Mouse (Mus musculus) CD4-positive, CD25-positive, alpha-beta regulatory T cell, adult 4 months (primary cell): Measurements from ENCODE around the gene 1600014C23Rik. TPM values are rescaled to one million over a fixed set of nuclear protein-coding genes. Genes with fewer than 3 reads are reported as not detected.

Experiments
- ATAC-seq: one replicate; pipeline ENCODE4 v1.8.0; 2017
- polyA plus RNA-seq, 2 experiments: library from polyadenylated mRNA; unstranded; fragments of 100-300 nt; shearing (Covaris generic); gene quantifications; one replicate each; pipeline ENCODE4 v1.2.1; 2017

1600014C23Rik gene
- polyA plus RNA-seq, 2 experiments from 2014 or later: not detected

DNA sequence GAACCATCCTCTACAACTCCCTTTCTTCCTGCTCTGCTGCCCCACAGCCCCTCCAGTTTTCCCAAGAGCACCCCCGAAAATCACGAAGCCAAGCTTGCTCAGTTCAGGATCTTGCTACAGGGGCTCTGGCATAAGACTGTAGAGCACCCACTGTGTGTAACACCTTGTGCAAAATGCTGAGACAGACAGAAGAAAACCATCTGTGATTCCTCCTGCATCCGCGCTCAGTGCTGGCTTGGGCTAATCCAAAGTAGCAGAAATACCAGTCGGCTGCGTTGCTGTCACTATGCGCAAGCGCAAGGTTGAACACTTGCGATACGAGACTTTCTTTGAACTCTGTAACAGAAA, 9.1 kb downstream of the 1600014C23Rik start:
- no peak for ATAC-seq

DNA sequence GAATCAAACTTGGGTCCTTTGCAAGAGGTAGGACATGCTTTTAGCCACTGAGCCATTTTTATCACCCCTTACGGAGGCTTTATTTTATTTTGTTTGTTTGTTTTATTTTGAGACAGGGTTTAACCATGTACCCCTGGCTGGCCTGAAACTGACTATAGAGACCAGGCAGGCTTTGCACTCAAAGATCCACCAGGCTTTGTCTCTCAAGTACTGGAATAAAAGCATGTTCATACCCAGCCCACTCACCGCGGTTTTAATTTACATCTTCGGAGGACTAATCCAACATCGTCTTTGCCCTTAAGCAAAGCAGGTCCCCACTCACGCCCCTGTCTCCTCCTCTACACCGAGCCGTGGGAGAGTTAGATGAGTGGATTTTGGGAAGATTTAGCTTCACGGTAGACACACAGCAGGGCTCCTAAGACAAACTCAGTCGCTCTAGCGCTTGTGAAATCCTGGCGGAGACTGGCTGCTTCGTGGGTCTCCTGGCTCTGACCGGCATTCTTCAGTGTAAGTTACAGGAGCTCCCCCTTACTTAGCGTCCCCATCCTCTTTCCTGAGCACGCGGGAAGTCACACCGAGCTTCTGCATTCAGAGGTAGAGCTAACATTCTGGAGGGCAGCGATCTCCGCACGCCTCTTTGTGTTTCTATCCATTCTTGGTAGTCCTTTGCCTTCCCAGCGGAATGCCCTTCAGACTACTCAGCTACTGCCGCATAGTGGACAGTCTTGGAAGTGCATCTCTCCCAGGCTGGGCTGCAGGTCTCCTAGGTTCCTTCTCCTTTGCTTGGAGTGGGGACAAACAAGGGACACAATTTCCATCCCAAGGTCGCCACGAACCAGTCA, 9.7 kb downstream of the 1600014C23Rik start:
- ATAC-seq: peak; percentile 51

DNA sequence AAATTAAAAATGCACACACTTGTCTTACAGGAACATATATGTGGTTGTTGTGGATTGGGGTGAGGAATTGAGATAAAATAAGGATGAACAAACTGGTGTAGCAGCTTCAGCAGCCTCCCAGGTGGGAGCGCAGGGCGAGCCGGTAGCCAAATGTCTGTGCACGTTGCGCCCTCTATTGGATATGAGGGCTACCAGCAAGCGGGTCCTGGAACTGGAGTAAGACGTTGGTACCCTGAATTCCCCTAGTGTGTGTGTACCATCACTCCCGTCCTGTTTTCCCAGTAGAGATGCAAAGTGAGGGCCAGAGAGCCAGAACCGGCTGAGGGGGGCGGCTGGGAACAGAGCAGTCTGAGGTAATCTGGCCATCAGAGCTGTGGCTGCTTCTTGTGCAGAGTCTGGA, 15.3 kb downstream of the 1600014C23Rik start:
- ATAC-seq: peak; percentile 63

DNA sequence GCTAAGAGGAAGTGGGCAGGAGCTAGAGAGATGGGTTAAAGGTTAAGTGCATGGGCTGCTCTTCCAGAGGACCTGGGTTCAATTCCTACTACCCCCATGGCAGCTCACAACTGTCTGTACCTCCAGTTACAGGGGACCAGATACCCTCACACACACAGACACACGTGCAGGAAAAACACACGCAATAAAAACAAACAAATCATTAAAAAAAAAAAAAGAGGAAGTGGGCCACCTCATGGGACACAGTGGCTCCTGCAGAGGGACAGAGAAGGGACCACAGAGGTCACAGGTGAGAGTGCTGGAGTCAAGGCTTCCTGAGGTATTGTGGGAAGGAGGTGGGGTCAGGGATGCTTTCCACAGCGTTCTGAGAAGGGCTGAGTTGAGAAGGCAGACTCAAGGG, 22.1 kb downstream of the 1600014C23Rik start:
- ATAC-seq: no peak

DNA sequence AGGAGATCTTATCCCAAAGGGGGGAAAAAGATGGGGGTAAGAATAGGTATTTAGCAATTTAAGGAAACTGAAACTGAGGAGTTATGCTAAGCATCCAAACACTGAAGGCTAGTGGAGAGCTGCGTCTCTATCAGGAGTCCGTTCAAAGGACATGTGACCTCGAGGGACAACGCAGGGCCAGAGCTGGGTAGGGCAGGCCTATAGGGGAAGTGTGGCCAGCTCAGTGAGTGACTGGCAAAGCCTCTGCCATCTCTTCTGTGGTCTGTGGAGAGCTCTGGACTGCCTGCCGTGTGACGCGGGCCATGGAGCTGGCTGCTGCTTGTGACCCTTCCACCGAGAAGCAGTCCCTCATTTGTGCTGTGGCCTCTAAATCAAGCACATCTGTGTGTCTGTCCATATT, 23.2 kb downstream of the 1600014C23Rik start:
- no peak for ATAC-seq

DNA sequence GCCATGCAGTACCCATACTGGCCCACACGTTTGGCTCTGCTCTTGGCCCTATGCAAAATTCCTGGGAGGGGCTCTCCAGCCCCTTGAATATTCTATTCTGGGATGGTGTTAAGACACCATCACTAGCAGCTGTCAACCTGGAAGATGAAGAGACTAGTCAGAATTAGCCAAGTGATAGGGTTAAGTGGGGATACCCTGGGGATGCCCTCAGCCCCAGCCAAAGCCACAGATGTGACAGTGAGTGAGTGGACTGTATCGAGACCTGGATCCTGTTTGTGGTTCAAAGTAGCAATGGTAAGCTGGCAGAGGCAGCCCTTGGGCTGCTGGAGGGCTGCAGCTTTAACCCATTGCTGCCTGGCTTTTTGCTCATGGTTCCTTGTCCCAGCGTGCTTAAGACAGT, 23.8 kb downstream of the 1600014C23Rik start:
- ATAC-seq: no peak

DNA sequence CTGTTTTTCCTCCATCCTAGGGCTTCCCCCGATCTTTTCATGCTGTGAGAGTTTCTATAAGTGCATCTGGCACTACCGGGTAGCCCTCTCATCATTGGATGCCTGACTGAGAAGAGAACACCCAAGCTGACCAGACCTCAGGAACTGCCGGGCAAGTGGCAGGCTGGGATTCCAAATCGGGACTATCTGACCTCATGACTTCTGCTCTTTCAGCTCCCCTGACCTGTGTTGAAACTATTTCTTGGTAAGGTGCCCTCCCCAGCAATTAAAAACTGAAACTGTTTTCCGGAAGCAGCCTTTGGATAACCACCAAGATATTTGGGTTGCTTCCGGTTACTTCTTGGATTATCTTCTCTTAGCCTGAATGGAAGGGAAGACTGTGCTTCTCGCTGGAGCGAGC, 25.5 kb downstream of the 1600014C23Rik start:
- no peak for ATAC-seq

DNA sequence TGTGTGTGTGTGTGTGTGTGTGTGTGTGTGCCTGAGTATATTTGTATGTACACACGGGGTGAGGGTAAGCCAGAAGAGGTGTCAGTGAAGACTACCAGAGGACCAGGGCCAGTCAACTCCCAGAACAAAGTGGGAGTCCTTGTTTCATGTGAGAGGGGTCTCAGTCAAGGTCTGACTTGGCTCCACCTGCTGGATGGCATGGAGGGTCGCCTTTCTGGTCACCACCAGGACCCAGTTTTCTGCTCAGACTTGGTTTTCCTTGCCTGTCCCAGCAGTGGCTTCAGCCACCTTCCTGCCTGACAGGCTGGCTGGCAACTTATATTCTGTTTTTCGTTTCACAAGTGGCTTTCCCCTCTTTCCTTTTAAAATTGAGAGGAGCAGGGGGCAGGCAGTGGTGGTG, 26.3 kb downstream of the 1600014C23Rik start:
- no peak for ATAC-seq

DNA sequence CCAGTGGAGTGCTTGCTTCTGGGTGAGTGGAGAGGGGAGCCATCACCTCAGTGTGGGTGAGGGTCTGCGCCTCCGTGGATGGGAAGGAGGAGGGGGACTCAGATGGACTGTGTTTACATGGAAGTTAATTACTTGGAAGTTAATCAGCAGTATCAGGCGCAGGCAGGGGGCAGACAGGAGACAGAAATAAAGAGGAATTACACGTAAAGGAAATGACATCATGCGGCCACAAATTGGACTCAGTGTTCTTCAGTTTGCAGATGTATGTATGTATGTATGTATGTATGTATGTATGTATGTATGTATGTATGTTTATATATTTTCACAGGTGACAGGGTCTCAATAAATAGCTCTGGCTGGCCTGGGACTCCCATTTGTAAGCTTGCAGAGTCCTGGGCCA, 26.8 kb downstream of the 1600014C23Rik start:
- ATAC-seq: no peak

DNA sequence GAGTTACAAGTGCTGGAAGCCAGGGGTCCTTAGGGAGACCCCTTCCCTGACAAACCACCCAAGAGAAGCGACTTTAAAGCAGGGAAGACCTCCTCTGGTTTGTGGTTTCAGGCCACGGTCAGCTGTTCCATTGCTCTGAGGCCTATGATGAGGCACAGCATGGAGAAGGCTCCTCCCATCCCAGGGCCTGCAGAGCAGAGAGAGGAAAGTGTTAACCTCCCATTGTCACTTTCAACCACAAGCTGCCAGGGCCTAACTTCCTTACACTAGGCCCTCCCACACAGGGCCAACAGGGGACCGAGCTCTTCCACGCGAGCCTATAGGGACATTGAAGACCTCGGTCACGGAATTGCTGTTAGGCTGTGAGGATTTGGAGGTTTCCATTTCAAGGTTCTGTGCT, 30.5 kb downstream of the 1600014C23Rik start:
- no peak for ATAC-seq

DNA sequence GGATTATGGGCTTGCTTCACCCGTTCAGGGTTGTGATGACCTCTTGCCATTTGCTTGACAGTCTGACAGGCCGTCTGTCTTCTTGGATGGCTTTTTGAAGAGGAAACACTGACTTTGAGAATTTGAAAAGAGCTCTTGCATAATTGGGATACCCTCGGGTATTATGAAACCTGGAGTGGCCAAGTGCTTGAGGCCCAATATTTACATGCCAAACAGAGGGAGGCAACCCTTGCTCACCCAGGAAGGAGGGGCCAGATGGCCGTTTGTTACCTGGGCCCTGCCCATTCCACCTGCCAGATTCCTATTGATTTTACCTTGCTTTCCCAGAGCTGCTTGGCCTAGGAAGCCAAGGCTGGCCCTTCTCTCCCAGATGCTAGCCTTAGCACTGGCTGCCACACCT, 31.4 kb downstream of the 1600014C23Rik start:
- ATAC-seq: no peak

DNA sequence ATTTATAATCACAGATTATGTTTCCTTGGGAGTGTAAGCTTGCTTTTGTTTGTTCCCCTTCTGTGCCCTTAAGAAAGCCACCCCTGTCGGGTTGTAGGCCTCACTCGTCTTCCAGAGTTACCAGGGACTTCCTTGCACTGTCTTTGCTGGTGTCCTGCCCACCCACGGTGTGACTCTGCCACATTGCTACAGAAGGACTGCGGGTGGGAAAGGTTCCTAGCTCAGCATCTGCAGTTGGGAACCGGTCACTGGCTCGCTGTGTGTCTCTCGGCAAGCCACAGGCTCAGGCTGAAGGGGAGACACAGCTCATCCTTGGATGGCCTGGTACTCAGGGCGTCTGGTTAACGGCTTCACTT, 32.4 kb downstream of the 1600014C23Rik start:
- no peak for ATAC-seq

DNA sequence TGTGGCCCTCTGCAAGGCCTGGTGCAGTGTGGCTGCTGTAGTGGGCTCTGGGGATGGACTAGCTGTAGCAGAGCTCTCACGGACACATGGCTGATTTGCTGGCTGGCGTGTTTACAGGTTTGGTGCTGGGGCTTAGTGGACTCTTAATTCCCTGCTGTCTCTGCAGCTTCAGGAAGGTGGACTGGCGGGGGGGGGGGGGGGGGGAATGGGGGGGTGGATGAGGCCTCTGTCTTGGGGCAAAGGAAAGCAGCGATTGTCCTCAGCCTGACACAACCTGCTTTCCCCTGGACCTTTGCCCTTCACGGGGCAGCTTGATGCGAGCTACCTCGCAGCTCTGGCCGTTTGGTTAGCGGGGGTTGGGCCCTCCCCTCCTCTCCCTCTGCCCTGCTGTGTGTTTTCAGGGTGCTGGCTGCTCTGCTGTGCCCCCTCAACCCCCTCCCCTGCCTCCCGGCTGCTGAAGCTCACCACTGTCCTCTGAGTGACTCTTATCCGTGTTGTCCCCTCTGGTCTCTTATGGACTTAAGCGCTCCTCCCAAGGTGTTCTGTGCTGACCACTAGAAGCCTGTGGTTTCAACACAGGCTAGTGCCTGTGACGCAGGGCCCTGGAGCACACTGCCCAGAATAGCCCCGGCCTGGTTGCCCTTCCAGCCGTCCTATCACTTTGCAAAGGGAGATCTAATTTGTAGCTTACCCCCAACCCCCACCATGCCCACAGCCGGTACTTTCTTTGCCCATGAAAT, 33.0 kb downstream of the 1600014C23Rik start:
- ATAC-seq: no peak

DNA sequence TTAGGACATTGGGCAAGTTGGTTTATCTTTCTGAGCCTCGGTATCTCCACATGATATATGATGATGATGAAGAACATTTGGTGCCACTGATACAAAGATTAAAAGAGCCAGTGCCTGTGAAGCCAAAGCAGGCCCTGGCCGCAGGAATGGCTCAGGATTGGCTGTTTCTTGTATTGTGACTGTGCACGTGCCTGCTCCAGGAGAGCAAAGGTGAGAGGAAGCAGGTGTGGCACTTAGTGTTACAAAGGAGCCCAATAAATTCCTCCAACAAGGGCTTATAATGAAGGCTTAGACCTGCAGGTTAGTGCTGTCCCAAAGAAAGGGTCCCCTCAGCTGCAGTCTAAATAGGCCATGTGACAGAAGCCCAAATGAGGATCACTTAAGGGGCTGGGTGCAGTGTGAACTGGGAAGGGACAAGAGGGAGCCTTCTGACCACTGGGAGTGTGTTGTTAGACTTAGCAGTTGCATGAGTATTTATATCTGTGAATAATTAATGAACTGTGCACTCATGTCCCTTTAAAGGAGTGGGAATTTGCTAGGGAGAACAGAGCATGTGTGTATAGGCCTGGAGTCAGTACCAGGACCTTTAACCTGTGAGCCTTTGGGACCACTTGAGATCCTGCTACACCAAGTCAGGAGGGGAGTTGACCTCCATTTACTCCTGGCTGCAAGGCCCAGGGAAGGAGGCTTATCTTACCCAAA, 34.5 kb downstream of the 1600014C23Rik start:
- ATAC-seq: no peak

DNA sequence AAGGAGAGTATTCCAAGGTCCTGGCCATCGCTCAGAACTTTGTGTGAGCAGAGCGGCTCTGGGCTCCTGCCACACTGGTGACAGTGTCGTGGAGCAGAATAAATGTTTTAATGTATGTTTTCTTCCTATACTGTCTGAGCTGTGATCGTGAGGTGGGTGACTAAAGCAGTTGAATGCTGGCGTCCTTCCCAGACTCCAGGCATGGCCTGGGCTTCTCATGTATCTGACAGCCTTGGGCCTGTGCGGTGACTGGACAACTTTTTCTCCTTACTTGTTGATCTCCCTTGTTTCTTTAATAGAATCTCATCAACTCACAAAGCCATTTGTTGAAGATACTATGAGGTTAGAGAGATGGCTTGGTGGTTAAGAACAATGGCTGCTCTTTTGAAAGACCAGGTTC, 35.3 kb downstream of the 1600014C23Rik start:
- no peak for ATAC-seq

DNA sequence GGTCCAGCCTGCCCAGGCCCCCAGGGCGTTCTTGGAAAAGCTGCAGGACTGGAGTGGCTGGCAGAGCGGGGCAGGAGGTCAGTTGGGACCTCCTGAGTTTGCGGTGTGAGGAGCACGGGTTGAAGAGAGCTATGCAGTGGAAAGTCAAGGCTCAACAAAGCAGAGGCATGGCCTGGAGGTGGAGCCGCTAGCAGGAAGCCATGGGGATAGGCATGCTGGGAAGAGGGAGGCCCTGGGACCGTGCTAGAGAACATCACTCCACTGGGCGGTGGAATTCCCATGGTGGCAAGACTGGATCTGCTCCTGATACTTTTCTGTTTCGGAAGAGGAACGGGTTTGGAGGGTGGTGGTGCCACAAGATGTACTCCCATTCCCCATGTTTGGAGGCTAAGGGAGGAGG, 36.7 kb downstream of the 1600014C23Rik start:
- ATAC-seq: no peak

DNA sequence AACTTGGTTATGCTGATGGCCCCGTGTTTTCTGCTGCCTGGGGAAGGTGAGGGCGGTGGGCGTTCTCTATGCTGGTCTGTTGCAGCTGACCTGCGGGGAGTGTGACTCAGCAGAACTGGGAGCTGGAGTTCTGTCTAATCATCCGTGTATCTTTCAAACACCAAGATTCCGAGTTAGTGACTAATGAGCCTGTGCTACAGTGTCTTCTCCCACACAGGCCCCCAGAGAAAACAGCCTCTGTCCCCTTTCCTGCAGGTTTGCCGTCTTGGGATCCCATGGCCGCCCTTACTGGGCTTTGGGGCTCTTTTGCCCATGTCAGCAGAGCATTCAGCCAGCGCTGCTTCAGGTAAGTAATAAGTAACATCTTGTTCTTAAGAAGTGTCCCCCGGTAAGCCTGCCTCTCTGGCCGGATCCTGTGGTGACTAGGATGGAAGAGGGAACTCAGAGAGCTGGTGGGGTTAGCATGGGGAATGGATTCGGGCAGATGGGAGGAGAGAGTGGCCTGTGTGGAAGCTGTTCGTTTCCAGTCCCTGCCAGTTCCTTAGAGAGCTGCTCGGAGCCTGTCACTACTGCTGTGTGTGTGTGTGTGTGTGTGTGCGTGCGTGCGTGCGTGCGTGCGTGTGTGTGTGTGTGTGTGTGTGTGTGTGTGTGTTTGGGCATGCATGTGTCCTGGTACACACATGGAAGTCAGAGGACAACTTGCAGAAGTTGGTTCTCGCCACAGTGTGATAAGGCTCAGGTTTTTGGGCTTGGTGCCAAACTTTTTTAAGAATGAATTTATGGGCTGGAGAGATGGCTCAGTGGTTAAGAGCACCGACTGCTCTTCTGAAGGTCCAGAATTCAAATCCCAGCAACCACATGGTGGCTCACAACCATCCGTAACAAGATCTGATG, 38.2 kb downstream of the 1600014C23Rik start:
- no peak for ATAC-seq

DNA sequence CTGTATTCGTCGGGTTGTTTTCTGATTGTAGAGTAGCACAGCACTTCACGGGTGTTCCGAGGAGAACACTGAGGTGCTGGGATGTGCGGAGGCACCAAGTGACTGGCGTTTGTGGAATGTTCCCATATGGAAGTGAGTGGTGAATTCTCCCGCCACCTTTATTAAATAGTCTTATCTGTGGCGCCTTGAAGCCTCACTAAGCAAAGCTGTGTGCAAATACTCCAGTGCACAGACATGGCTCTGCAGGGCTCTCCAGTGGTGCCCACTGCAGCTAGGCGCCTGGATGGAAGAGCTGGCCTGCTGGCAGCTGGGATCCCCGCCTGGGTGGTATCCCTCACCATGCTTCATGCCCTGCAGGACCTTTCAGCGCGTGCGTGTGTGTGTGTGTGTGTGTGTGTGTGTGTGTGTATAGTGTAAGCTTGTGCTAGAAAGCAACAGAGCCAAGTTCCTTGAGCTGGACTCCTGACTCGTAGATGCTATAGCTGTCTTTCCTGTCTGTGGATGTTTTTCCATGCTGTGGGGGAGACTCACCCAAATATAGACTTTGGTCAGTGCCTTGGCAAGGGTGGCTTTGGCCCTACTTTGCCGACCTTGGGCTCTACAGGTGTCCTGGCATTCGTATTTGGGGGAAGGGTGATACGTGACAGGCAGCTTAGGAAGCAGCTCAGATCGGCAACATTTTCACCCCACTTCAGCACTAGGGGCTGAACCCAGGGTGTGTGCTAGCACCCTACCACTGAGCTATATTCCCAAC, 39.7 kb downstream of the 1600014C23Rik start:
- no peak for ATAC-seq

DNA sequence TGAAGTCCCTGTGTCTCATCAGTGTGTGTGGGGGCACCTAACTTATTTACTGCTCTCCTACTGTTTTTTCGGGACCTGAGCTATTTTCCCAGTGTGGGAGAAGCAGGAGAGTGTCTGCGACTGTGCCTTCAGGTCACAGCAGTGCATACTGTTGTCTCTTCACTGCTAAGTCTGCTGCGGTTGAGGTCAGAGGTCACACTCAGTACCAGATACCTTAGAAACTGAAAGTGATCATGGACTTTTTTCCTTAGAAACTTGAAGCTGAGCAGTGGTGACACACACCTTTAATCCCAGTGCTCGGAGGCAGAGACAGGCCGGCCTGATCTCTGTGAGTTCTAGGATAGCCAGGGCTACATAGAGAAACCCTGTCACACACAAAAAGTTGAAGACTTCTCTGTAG, 41.5 kb downstream of the 1600014C23Rik start:
- ATAC-seq: no peak

DNA sequence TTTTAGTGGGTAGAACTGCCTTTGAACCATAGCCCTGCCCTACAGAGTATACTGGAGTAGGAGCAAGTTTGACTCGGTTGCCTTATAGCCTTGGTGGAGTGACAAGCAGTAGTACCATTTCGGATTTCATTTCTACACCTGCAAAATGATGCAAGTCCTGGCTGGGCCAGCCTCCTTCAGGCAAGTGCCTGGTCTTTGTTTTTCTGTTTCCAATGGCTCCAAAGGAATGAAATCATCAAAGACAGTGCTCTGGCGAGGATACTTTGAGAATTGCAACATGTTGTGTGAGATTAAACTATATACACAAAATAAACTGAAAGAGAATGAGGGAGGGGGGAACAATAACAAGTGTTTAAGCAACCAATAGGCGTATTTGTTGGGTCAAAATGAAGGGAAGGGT, 43.6 kb downstream of the 1600014C23Rik start:
- no peak for ATAC-seq

DNA sequence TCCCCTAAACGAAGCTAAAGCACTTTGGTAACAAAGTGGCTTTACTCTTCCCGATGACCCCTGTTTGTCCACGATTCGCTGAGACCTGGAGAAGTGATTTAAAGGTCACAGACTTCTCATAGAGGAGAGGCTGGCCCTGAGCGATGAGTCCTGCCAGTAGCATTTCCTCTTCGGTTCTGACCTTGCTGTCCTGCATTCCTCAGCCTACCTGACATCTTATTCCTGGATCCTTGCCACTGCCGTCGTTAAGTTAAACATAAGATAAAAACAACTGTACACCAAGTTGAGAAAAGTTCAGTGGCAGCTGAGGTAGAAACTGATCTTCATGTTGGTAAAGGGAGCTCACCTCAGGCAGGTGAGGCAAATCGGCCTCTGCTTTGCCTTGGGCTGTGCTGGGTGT, 44.5 kb downstream of the 1600014C23Rik start:
- no peak for ATAC-seq

DNA sequence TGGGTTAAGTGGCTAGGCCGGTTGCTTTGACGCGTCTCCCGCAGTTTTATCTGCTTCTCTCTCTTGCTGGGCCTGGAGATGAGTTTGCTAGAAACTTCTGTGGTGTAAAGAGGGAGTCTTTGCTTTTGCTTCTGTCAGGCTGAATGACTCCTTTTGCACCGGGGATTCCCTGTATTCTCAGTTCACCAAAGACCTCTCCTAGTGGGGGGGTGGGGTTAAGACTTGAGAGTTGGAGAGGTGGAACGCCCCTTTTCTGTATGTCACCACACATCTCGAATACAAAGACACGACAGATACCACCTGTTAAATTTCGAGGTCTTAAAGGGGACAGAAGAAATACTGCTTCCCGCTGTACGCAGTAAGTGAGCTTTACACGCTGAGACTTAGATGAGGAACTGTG, 46.9 kb downstream of the 1600014C23Rik start, which contains the start of gene Tmem63b:
Tmem63b (minus strand) TSS at position 190 of the 400 bp plus-strand sequence.
- peak; percentile 53 for ATAC-seq
